Mouse (Mus musculus): ENCODE results near the gene Gpank1. TPM values are rescaled to one million over a fixed set of nuclear protein-coding genes. Genes with fewer than 3 reads are reported as not detected.
A peak's percentile ranks its signal among the peaks of the same experiment; 100 is the strongest.
"Not testable (repeated sequence)": the region's sequence is repeated elsewhere in the genome, so short reads cannot be mapped to it uniquely, and the experiment has no call there.

Gene Gpank1
- total RNA-seq, 2 experiments from 2014 or later: 15.9 to 16.4 TPM

GRCm38 (mm10) chr17:35097164-35097655 lies 24.0 kb upstream of the Gpank1 start:
- peak; percentile 57 to 71 for DNase-seq (ENCODE audit: low spot score in 2 of 2)

- DNase-seq (ENCODE audit: low spot score in 2 of 2): no peak
Measured at GRCm38 (mm10) chr17:35100196-35100765, 21.0 kb upstream of the Gpank1 start.

GRCm38 (mm10) chr17:35101161-35101560 lies 20.1 kb upstream of the Gpank1 start:
- no peak for DNase-seq (ENCODE audit: low spot score in 2 of 2)

GRCm38 (mm10) chr17:35102299-35102698 lies 19.0 kb upstream of the Gpank1 start:
- DNase-seq (ENCODE audit: low spot score in 2 of 2): no peak

GRCm38 (mm10) chr17:35103221-35103690 lies 18.0 kb upstream of the Gpank1 start:
- DNase-seq (ENCODE audit: low spot score in 2 of 2): no peak

- no peak for DNase-seq (ENCODE audit: low spot score in 2 of 2)
Measured at GRCm38 (mm10) chr17:35104079-35104478, 17.2 kb upstream of the Gpank1 start.

GRCm38 (mm10) chr17:35104754-35105153 lies 16.5 kb upstream of the Gpank1 start:
- DNase-seq (ENCODE audit: low spot score in 2 of 2): no peak

GRCm38 (mm10) chr17:35105740-35106389 lies 15.4 kb upstream of the Gpank1 start:
- peak in 1 of 2 experiments; percentile 41 for DNase-seq (ENCODE audit: low spot score in 2 of 2)

- no peak for DNase-seq (ENCODE audit: low spot score in 2 of 2)
Measured at GRCm38 (mm10) chr17:35106522-35106921, 14.7 kb upstream of the Gpank1 start.

GRCm38 (mm10) chr17:35108097-35108496 lies 13.2 kb upstream of the Gpank1 start, which contains the start of gene Ly6g5c:
Ly6g5c (plus strand) TSS chr17:35108279.
- no peak for DNase-seq (ENCODE audit: low spot score in 2 of 2)

- no peak for DNase-seq (ENCODE audit: low spot score in 2 of 2)
Measured at GRCm38 (mm10) chr17:35111774-35112173, 9.5 kb upstream of the Gpank1 start.

GRCm38 (mm10) chr17:35115046-35116019 lies 5.9 kb upstream of the Gpank1 start, which contains the start of gene Ly6g5b:
Ly6g5b (minus strand) TSS chr17:35115428.
- no peak for DNase-seq (ENCODE audit: low spot score in 2 of 2)

- DNase-seq (ENCODE audit: low spot score in 2 of 2): no peak
Measured at GRCm38 (mm10) chr17:35120745-35121142, 511 bp upstream of the Gpank1 start.

- DNase-seq (ENCODE audit: low spot score in 2 of 2): peak; percentile 52 to 68
Measured at GRCm38 (mm10) chr17:35121871-35122303, 632 bp downstream of the Gpank1 start, which contains the start of gene Csnk2b. Csnk2b (minus strand) TSS chr17:35122053.

- not testable (repeated sequence) for DNase-seq (ENCODE audit: low spot score in 2 of 2)
Measured at GRCm38 (mm10) chr17:35123287-35123686, 2.0 kb downstream of the Gpank1 start.

- not testable (repeated sequence) for DNase-seq (ENCODE audit: low spot score in 2 of 2)
Measured at GRCm38 (mm10) chr17:35124261-35124896, 3.1 kb downstream of the Gpank1 start.

- no peak for DNase-seq (ENCODE audit: low spot score in 2 of 2)
Measured at GRCm38 (mm10) chr17:35125081-35125480, 3.8 kb downstream of the Gpank1 start.

- no peak for DNase-seq (ENCODE audit: low spot score in 2 of 2)
Measured at GRCm38 (mm10) chr17:35125578-35125977, 4.3 kb downstream of the Gpank1 start.

GRCm38 (mm10) chr17:35126206-35126611 lies 5.0 kb downstream of the Gpank1 start, which contains the start of gene D17H6S53E:
D17H6S53E (plus strand) TSS chr17:35126373.
- DNase-seq (ENCODE audit: low spot score in 2 of 2): peak; percentile 59 to 75

- no peak for DNase-seq (ENCODE audit: low spot score in 2 of 2)
Measured at GRCm38 (mm10) chr17:35127017-35127416, 5.8 kb downstream of the Gpank1 start.

All from left cerebral cortex, adult 18-20 months (tissue).